Mouse (Mus musculus) forebrain, embryonic 16.5 days (tissue): ENCODE data around the gene Tanc1. TPM values are rescaled to one million over a fixed set of nuclear protein-coding genes. Genes with fewer than 3 reads are reported as not detected.

Experiments used
- ATAC-seq: fragments of 200-750 bp; cut with Nextera tagmentation; 2 replicates; pipeline ENCODE4 v1.8.0; 2017; ENCODE audit warnings: mild to moderate bottlenecking, moderate library complexity
- H3K27ac ChIP-seq: fragments of 300-500 bp; sonication (generic); 2 replicates; pipeline ENCODE4 v1.5.1; 2014; ENCODE audit warnings: low read length, control low read depth
- H3K27me3 ChIP-seq: fragments of 300-500 bp; sonication (generic); replicated peaks from 2 replicates; pipeline ENCODE4 v1.6.1; 2014; ENCODE audit warnings: low read length; ENCODE audit not compliant: control insufficient read depth, insufficient read depth
- H3K36me3 ChIP-seq: fragments of 300-500 bp; sonication (generic); 2 replicates; pipeline ENCODE4 v1.6.1; 2014; ENCODE audit not compliant: control insufficient read depth, insufficient read depth
- H3K4me1 ChIP-seq: fragments of 300-500 bp; sonication (generic); replicated peaks from 2 replicates; pipeline ENCODE4 v1.6.1; 2014; ENCODE audit warnings: low read length; ENCODE audit not compliant: control insufficient read depth, insufficient read depth
- H3K4me2 ChIP-seq: fragments of 300-500 bp; sonication (generic); 2 replicates; pipeline ENCODE4 v1.6.1; 2014; ENCODE audit warnings: mild to moderate bottlenecking, low read length, control low read depth
- H3K4me3 ChIP-seq: fragments of 300-500 bp; sonication (generic); replicated peaks from 2 replicates; pipeline ENCODE4 v1.5.1; 2014; ENCODE audit warnings: mild to moderate bottlenecking, low read length, control low read depth
- H3K9ac ChIP-seq: fragments of 300-500 bp; sonication (generic); replicated peaks from 2 replicates; pipeline ENCODE4 v1.6.1; 2014; ENCODE audit warnings: low read depth, low read length, control low read depth
- H3K9me3 ChIP-seq: fragments of 300-500 bp; sonication (generic); 2 replicates; pipeline ENCODE4 v1.6.1; 2016; ENCODE audit warnings: low read length; ENCODE audit not compliant: control insufficient read depth
- WGBS: fragments of 180-500 bp; shearing (Covaris S2); extraction: QIAGEN DNeasy Blood & Tissue Kit; methylation state at CpG from one replicate; pipeline ENCODE4 v1.1.7; 2014; 5-methylcytosine and 5-hydroxymethylcytosine counted together
- polyA plus RNA-seq: library from polyadenylated mRNA; unstranded; fragments of >200 nt; fragmentation: Nextera tagmentation; extraction: Ambion mirVana; gene quantifications from 2 replicates; pipeline ENCODE4 v1.2.1, GENCODE M21; 2015

The Tanc1 gene
- polyA plus RNA-seq, 1 experiment from 2014 or later = 10.7 TPM

DNA sequence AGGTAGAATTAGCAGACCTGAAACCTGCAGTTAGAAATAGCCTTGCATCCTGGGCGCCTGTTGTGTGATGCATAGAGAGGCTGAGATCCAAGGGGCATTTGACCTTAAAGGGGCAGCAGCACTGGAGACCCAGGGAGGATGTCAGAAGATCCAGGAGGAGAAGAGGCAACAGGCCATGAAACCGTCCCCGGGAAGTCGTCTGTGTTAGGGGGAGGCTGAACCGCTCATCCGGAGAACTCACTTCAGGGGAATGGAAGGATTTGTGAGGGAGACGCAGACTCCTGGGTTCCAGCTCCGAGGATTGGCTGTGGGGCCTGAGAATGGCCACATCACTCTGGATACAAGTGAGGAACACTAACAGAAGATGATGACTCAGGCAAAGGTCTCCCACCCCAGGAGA, 60.8 kb downstream of the Tanc1 start:
- no peaks in the 10 kb centered on the region for H3K36me3 ChIP-seq
- H3K4me2 ChIP-seq = no peak overlapping the region
- ATAC-seq = no peak
- peaks cover 7% of the 10 kb centered on the region; the same call in 1 of the 2 replicates for H3K4me1 ChIP-seq
- no peak overlapping the region for H3K9ac ChIP-seq
- no peaks in the 10 kb centered on the region for H3K9me3 ChIP-seq
- H3K27me3 ChIP-seq = no peaks in the 10 kb centered on the region
- 64% methylated on average over 8 of the region's 8 CpGs for WGBS
- H3K4me3 ChIP-seq = no peak overlapping the region
- H3K27ac ChIP-seq = no peak overlapping the region

GRCm38 (mm10) chr2:59673351-59673750, 61.5 kb downstream of the Tanc1 start:
- Histone ChIP-seq H3K4me3 (no peak overlapping the region), H3K36me3 (no peaks in the 10 kb centered on the region), H3K4me1 (peaks cover 7% of the 10 kb centered on the region; the same call in 1 of the 2 replicates), H3K9ac (no peak overlapping the region), H3K4me2 (no peak overlapping the region), H3K9me3 (no peaks in the 10 kb centered on the region), H3K27ac (no peak overlapping the region), H3K27me3 (no peaks in the 10 kb centered on the region)
- ATAC-seq = no peak
- 92% methylated on average over 6 of the region's 6 CpGs for WGBS

DNA sequence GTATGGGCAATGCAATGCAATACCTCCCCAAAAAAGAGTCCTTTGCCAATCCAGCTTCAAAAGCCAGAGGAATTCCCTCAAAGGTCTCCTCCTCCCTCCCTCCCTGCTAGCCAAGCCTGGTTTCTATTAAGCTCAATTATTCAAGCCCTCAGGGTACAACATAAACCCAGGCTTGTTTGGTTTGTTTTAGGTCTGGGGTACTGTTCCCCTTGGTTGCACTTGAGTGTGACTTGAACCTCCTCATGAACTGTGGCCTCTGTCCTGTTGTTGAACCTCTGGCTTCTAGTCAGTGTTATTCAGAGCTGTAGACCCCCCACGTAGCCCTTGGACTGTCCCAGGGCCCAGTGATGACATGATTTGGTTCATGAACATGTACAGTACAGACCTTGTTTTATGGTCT, 62.0 kb downstream of the Tanc1 start:
- WGBS = 71% methylated on average over 1 of the region's 1 CpGs

GRCm38 (mm10) chr2:59675270-59675995, 63.6 kb downstream of the Tanc1 start:
- WGBS = 43% methylated on average over 17 of the region's 17 CpGs
- no peak for ATAC-seq

More for the DNA sequence above, 62.0 kb downstream of the Tanc1 start:
- 0 out of 2 replicates have a peak, but pooled peaks have one; percentile 23 for ATAC-seq
- H3K4me3 ChIP-seq = no peak overlapping the region
- no peaks in the 10 kb centered on the region for H3K36me3 ChIP-seq
- no peak overlapping the region for H3K27ac ChIP-seq
- H3K9me3 ChIP-seq = no peaks in the 10 kb centered on the region
- peaks cover 7% of the 10 kb centered on the region; the same call in 1 of the 2 replicates for H3K4me1 ChIP-seq
- no peak overlapping the region for H3K4me2 ChIP-seq
- H3K27me3 ChIP-seq = no peaks in the 10 kb centered on the region
- H3K9ac ChIP-seq = no peak overlapping the region

GRCm38 (mm10) chr2:59676041-59676440, 64.2 kb downstream of the Tanc1 start:
- H3K9ac ChIP-seq = no peak overlapping the region
- no peaks in the 10 kb centered on the region for H3K27me3 ChIP-seq
- H3K4me2 ChIP-seq = no peak overlapping the region
- H3K4me3 ChIP-seq = no peak overlapping the region
- no peak overlapping the region for H3K27ac ChIP-seq
- H3K9me3 ChIP-seq = no peaks in the 10 kb centered on the region
- no peak for ATAC-seq
- WGBS = 69% methylated on average over 6 of the region's 6 CpGs
- H3K36me3 ChIP-seq = no peaks in the 10 kb centered on the region
- peaks cover 7% of the 10 kb centered on the region; the same call in 1 of the 2 replicates for H3K4me1 ChIP-seq

More at GRCm38 (mm10) chr2:59675270-59675995, 63.6 kb downstream of the Tanc1 start:
- Histone ChIP-seq H3K9me3 (no peaks in the 10 kb centered on the region), H3K4me2 (no peak overlapping the region), H3K9ac (no peak overlapping the region), H3K27ac (no peak overlapping the region), H3K4me3 (no peak overlapping the region), H3K27me3 (no peaks in the 10 kb centered on the region), H3K4me1 (peaks cover 7% of the 10 kb centered on the region; the same call in 1 of the 2 replicates), H3K36me3 (no peaks in the 10 kb centered on the region)

DNA sequence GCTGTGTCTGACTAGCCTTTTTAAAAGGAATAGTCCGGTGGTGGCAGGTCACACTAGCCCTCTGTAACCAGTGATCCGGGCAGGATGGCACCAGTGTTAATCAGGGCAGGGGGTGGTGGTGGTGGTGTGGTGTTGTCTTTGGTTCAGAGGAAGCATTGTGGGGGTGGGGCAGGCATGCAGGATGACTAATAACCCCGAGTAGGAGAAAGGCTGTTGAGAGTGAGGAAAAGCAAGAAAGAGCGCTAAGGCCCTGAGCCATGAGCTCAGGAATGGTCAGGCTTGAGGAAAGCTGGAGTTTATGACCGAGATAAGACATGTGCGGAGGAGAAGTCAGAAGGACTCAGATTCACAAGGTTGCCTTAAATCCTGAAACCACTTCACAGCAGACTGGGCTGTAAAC, 64.6 kb downstream of the Tanc1 start:
- no peak overlapping the region for H3K27ac ChIP-seq
- no peaks in the 10 kb centered on the region for H3K36me3 ChIP-seq
- no peak overlapping the region for H3K4me2 ChIP-seq
- H3K4me1 ChIP-seq = peaks cover 7% of the 10 kb centered on the region; the same call in 1 of the 2 replicates
- ATAC-seq = no peak
- H3K9ac ChIP-seq = no peak overlapping the region
- no peaks in the 10 kb centered on the region for H3K9me3 ChIP-seq
- H3K27me3 ChIP-seq = no peaks in the 10 kb centered on the region
- 69% methylated on average over 6 of the region's 6 CpGs for WGBS
- no peak overlapping the region for H3K4me3 ChIP-seq

GRCm38 (mm10) chr2:59679424-59680020, 67.7 kb downstream of the Tanc1 start:
- Histone ChIP-seq H3K27me3 (no peaks in the 10 kb centered on the region), H3K9ac (no peak overlapping the region), H3K36me3 (no peaks in the 10 kb centered on the region), H3K4me3 (no peak overlapping the region), H3K9me3 (no peaks in the 10 kb centered on the region), H3K4me2 (no peak overlapping the region), H3K27ac (no peak overlapping the region), H3K4me1 (peaks cover 7% of the 10 kb centered on the region; the same call in 1 of the 2 replicates)
- no peak for ATAC-seq
- 83% methylated on average over 10 of the region's 10 CpGs for WGBS

DNA sequence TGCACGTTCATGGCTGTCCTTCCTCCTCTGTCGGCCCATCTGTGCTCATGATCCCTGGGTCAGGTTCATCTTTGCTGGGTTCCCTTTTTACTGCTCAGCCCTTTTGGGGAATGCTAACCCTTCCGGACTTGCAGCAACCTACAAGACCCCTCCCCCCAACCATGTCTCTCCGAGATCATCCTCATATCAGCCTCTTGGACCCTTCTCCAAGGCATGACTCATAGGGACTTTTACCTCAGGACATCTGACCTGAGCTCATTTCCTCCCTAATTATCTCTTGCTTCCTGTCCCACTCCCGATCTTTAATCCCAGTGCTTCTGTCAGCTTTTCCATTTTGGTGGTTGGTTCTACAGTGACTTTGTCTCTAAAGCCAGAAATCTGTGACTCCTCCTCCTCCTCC, 68.9 kb downstream of the Tanc1 start:
- no peak overlapping the region for H3K4me2 ChIP-seq
- no peak for ATAC-seq
- 90% methylated on average over 5 of the region's 5 CpGs for WGBS
- H3K27ac ChIP-seq = no peak overlapping the region
- no peak overlapping the region for H3K4me3 ChIP-seq
- H3K4me1 ChIP-seq = no peaks in the 10 kb centered on the region; the same call in 1 of the 2 replicates
- H3K9me3 ChIP-seq = no peaks in the 10 kb centered on the region
- no peaks in the 10 kb centered on the region for H3K27me3 ChIP-seq
- H3K36me3 ChIP-seq = no peaks in the 10 kb centered on the region
- H3K9ac ChIP-seq = no peak overlapping the region

- no peaks in the 10 kb centered on the region for H3K36me3 ChIP-seq
- no peaks in the 10 kb centered on the region for H3K9me3 ChIP-seq
- no peaks in the 10 kb centered on the region for H3K4me1 ChIP-seq
- WGBS = 94% methylated on average over 4 of the region's 4 CpGs
- no peak overlapping the region for H3K27ac ChIP-seq
- ATAC-seq = no peak
- H3K27me3 ChIP-seq = no peaks in the 10 kb centered on the region
- no peak overlapping the region for H3K4me2 ChIP-seq
- H3K9ac ChIP-seq = no peak overlapping the region
- no peak overlapping the region for H3K4me3 ChIP-seq
These were observed 69.3 kb downstream of the Tanc1 start for GRCm38 (mm10) chr2:59681181-59681580.
